Mouse (Mus musculus) cortical plate, adult 2 months (tissue): ENCODE results near the gene Ryr3. TPM values are rescaled to one million over a fixed set of nuclear protein-coding genes. Genes with fewer than 3 reads are reported as not detected.

ENCODE experiments used
- H3K27ac ChIP-seq: fragments of 200-500 bp; 2 replicates; pipeline ENCODE4 v1.5.1; 2012; ENCODE audit warnings: low read length, control low read depth, inconsistent platforms; ENCODE audit not compliant: insufficient read depth
- H3K4me1 ChIP-seq: fragments of 200-500 bp; 2 replicates; pipeline ENCODE4 v1.6.1; 2011; ENCODE audit warnings: low read length; ENCODE audit not compliant: control insufficient read depth, insufficient read depth
- H3K4me3 ChIP-seq: fragments of 200-500 bp; 2 replicates; pipeline ENCODE4 v1.5.1; 2011; ENCODE audit warnings: mild to moderate bottlenecking, low read length, control low read depth; ENCODE audit not compliant: insufficient read depth
- CTCF ChIP-seq: fragments of 200-500 bp; IDR thresholded peaks from 2 replicates; pipeline ENCODE4 v1.5.1; 2011; ENCODE audit warnings: mild to moderate bottlenecking, control low read depth, low read length; ENCODE audit not compliant: insufficient read depth; ENCODE audit errors: extremely low read depth
- POLR2A ChIP-seq: fragments of 200-500 bp; IDR thresholded peaks from 2 replicates; pipeline ENCODE4 v1.6.1; 2011; ENCODE audit warnings: mild to moderate bottlenecking, low read length, control low read depth; ENCODE audit not compliant: insufficient read depth; ENCODE audit errors: extremely low read depth
- polyA plus RNA-seq: library from polyadenylated mRNA; depleted of rRNA; stranded (reverse); fragments of >200 nt; gene quantifications from 2 replicates; pipeline ENCODE4 v1.2.3, GENCODE M21; 2012

Ryr3 gene
- polyA plus RNA-seq, 1 experiment = 23.2 TPM

- TF ChIP-seq CTCF (no peak), POLR2A (no peak)
- Histone ChIP-seq H3K4me1 (no peaks in the 10 kb centered on the region), H3K27ac (no peak overlapping the region), H3K4me3 (no peak overlapping the region)
Measured at GRCm38 (mm10) chr2:113199030-113199679, 17.7 kb downstream of the Ryr3 start.

GRCm38 (mm10) chr2:113187158-113187557 is 29.7 kb downstream of the Ryr3 start:
- no peak for TF ChIP-seq POLR2A
- TF ChIP-seq CTCF = no peak
- Histone ChIP-seq H3K4me3 (no peak overlapping the region), H3K4me1 (no peaks in the 10 kb centered on the region; the same call in 1 of the 2 replicates), H3K27ac (no peak overlapping the region)

DNA sequence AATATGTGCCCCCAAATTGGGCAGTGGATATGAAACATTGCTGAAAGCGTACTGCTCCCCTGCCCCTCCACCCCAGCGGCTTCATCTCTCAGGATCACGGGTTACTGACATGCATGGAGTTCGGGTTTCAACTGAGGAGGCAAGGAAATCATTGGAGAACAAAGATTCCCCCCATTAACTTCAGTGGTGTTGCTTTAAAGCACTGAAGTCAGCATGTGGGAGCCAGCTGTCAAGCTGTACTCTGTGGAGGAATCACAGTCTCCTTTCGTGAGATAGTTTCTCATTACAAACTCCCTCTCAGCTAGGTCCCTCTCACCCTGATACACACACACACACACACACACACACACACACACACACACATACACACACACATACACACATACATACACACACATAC is 35.2 kb downstream of the Ryr3 start:
- Histone ChIP-seq H3K4me1 (no peaks in the 10 kb centered on the region), H3K27ac (no peak overlapping the region), H3K4me3 (no peak overlapping the region)
- no peak for TF ChIP-seq POLR2A
- no peak for TF ChIP-seq CTCF

- H3K4me3 ChIP-seq = no peak overlapping the region
- TF ChIP-seq CTCF = no peak
- no peak for TF ChIP-seq POLR2A
- H3K27ac ChIP-seq = no peak overlapping the region
- H3K4me1 ChIP-seq = no peaks in the 10 kb centered on the region
Measured at GRCm38 (mm10) chr2:113178047-113178446, 38.8 kb downstream of the Ryr3 start.

GRCm38 (mm10) chr2:113176337-113176736 is 40.6 kb downstream of the Ryr3 start:
- no peak overlapping the region for H3K27ac ChIP-seq
- TF ChIP-seq POLR2A (no peak), CTCF (no peak)

DNA sequence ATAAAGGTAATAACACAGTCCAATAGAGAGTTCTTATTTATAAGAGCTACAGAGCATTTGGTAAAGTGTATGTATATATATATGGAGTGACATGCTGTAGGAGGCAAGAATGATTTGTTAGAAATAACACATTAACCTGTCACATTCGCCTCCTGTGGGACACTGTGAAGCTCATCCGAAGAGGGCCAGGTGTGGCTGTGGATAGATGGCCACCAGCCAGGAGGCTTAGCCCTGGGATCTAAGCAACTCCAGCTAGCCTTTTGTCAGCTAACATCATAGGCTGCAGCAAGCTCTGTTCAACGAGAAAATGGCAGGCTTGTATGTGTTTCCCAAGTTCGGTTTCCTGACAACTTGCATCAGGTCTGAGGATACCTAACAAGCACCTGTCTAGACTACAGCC is 48.8 kb downstream of the Ryr3 start:
- Histone ChIP-seq H3K4me1 (no peaks in the 10 kb centered on the region), H3K27ac (no peak overlapping the region), H3K4me3 (no peak overlapping the region)
- TF ChIP-seq POLR2A = no peak
- TF ChIP-seq CTCF = no peak

More at GRCm38 (mm10) chr2:113176337-113176736, 40.6 kb downstream of the Ryr3 start:
- no peak overlapping the region for H3K4me3 ChIP-seq
- no peaks in the 10 kb centered on the region for H3K4me1 ChIP-seq

- TF ChIP-seq CTCF = no peak
- TF ChIP-seq POLR2A = no peak
- Histone ChIP-seq H3K27ac (no peak overlapping the region), H3K4me3 (no peak overlapping the region), H3K4me1 (peaks cover 6% of the 10 kb centered on the region; the same call in 1 of the 2 replicates)
Measured at GRCm38 (mm10) chr2:113161494-113161893, 55.4 kb downstream of the Ryr3 start.

DNA sequence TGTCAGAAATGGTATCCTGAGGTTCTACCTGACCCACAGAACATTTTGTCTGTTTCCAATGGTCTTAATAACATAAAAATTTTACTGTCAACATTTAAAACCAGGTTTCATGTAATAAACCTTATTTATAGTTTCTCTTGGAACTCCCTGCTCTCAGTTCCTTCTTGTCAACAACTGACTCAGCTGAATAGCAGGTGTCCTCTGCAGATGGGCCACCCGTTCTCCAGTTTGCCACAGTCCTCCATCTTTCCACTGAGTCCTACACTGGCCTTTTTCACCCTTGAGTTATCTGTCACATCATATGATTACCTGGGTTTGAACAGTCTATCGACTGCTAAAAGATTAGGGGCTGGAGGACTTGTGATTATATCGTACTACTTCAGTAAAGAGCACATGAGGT is 79.1 kb downstream of the Ryr3 start:
- Histone ChIP-seq H3K4me3 (no peak overlapping the region), H3K4me1 (no peaks in the 10 kb centered on the region), H3K27ac (no peak overlapping the region)
- no peak for TF ChIP-seq POLR2A
- no peak for TF ChIP-seq CTCF

GRCm38 (mm10) chr2:113123476-113123875 is 93.4 kb downstream of the Ryr3 start:
- Histone ChIP-seq H3K4me3 (no peak overlapping the region), H3K4me1 (no peaks in the 10 kb centered on the region), H3K27ac (no peak overlapping the region)
- TF ChIP-seq POLR2A = no peak
- TF ChIP-seq CTCF = no peak

DNA sequence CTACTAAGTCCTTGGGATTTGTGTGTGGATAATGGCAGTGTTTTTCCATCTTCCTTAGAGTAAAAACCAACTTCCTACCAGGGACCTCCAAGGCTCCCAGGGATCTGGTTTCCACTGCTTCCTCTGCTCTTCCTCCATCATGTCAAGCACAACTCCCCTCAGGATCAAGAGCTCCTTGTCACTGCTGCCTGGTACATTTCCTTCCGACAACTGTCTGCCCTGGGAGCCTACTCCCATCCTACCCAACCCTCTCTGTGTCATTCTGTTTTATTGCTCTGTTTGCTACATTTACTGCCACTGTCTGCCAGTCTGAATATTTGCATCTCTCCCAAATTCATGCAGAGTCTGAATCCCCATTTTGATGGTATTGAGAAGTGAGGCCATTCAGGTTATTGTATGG is 97.8 kb downstream of the Ryr3 start:
- Histone ChIP-seq H3K4me3 (no peak overlapping the region), H3K4me1 (peaks cover 3% of the 10 kb centered on the region; the same call in 1 of the 2 replicates), H3K27ac (no peak overlapping the region)
- TF ChIP-seq POLR2A (no peak), CTCF (no peak)
